Mouse (Mus musculus) forebrain, embryonic 14.5 days (tissue): ENCODE results near the gene Lefty2. TPM values are rescaled to one million over a fixed set of nuclear protein-coding genes. Genes with fewer than 3 reads are reported as not detected.
A peak's percentile ranks its signal among the peaks of the same experiment; 100 is the strongest.

Experiments used
- ATAC-seq: fragments of 200-750 bp; cut with Nextera tagmentation; 2 replicates; pipeline ENCODE4 v1.8.0; 2017; ENCODE audit warnings: mild to moderate bottlenecking, moderate library complexity
- DNase-seq: peaks from one replicate; pipeline ENCODE4 v3.0.0-alpha.2; 2015; ENCODE audit warnings: low spot score
- H3K27ac ChIP-seq: fragments of 300-500 bp; sonication (generic); 2 replicates; pipeline ENCODE4 v1.5.1; 2014; ENCODE audit warnings: low read depth, mild to moderate bottlenecking, control low read depth, low read length, moderate library complexity
- H3K27me3 ChIP-seq: fragments of 300-500 bp; sonication (generic); replicated peaks from 2 replicates; pipeline ENCODE4 v1.6.1; 2014; ENCODE audit warnings: low read length, control low read depth, mixed read lengths; ENCODE audit not compliant: control insufficient read depth, insufficient read depth
- H3K36me3 ChIP-seq: fragments of 300-500 bp; sonication (generic); 2 replicates; pipeline ENCODE4 v1.6.1; 2014; ENCODE audit warnings: low read length, control low read depth; ENCODE audit not compliant: control insufficient read depth, insufficient read depth
- H3K4me1 ChIP-seq: fragments of 300-500 bp; sonication (generic); 2 replicates; pipeline ENCODE4 v1.6.1; 2014; ENCODE audit warnings: antibody characterized with exemption, low read length, control low read depth; ENCODE audit not compliant: control insufficient read depth, insufficient read depth
- H3K4me2 ChIP-seq: fragments of 300-500 bp; sonication (generic); 2 replicates; pipeline ENCODE4 v1.6.1; 2014; ENCODE audit warnings: mild to moderate bottlenecking, control low read depth, low read length
- H3K4me3 ChIP-seq: fragments of 300-500 bp; sonication (generic); 2 replicates; pipeline ENCODE4 v1.5.1; 2014; ENCODE audit warnings: low read depth, low read length, control low read depth
- H3K9ac ChIP-seq: fragments of 300-500 bp; sonication (generic); 2 replicates; pipeline ENCODE4 v1.6.1; 2014; ENCODE audit warnings: mild to moderate bottlenecking, low read length, control low read depth, moderate library complexity
- H3K9me3 ChIP-seq: fragments of 300-500 bp; sonication (generic); replicated peaks from 2 replicates; pipeline ENCODE4 v1.6.1; 2016; ENCODE audit warnings: low read length, control low read depth, mixed read lengths; ENCODE audit not compliant: control insufficient read depth
- WGBS: fragments of 180-500 bp; shearing (Covaris S2); extraction: QIAGEN DNeasy Blood & Tissue Kit; methylation state at CpG from one replicate; pipeline ENCODE4 v1.1.7; 2014; 5-methylcytosine and 5-hydroxymethylcytosine counted together
- polyA plus RNA-seq: library from polyadenylated mRNA; unstranded; fragments of >200 nt; fragmentation: Nextera tagmentation; extraction: Ambion mirVana; gene quantifications from 2 replicates; pipeline ENCODE4 v1.2.1, GENCODE M21; 2014

Lefty2 gene
- polyA plus RNA-seq, 1 experiment from 2014 or later = 2.4 TPM

DNA sequence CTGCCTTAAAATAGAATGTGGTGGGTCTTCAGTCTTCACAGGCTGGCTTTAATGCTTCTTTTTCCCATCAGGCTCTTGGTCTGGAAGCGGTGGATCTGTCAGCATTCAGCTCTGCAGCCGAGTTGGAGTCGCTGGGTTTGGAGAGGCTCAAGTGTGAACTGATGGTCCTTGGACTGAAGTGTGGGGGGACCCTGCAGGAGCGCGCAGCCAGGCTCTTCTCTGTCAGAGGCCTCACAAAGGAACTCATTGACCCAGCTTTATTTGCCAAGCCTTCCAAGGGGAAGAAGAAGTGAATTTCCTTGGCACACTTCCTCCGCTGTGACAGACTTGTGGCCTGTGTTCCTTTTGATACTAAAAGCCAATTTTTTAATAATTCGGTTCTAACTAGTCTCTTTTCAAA is 26.9 kb upstream of the Lefty2 start:
- Histone ChIP-seq H3K4me3 (no peak overlapping the region), H3K4me2 (no peak overlapping the region), H3K9ac (no peak overlapping the region), H3K36me3 (peaks cover 63% of the 10 kb centered on the region), H3K9me3 (no peaks in the 10 kb centered on the region), H3K27ac (no peak overlapping the region), H3K4me1 (no peaks in the 10 kb centered on the region), H3K27me3 (no peaks in the 10 kb centered on the region)
- WGBS = 89% methylated on average over 7 of the region's 7 CpGs
- no peak for ATAC-seq
- no peak for DNase-seq

DNA sequence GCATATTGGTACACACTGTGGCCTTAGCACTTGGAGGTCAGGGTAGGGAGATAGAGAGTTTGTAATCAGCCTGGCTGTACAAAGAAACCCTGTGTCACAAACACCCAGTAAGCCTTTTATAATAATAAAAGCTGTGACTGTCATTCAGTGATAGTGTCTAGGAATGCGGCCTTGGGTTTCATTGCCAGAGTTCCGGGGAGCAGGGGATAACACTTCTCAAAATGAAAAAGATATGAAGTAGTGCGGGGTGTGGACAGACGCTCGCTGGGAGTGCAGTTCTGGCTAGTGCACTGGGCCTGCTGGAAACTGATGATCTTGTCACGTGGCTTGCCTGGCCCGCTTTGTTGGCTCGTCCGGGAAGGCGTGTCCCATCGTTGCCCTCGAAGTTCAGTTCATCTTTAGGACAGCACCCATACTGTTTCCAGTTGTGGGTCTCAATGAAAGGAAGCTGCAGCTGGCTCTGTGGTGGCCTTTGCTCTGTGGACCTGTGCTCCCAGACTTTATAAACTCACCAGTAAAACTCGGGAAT is 22.7 kb upstream of the Lefty2 start:
- 78% methylated on average over 13 of the region's 13 CpGs for WGBS
- no peak overlapping the region for H3K4me3 ChIP-seq
- H3K27ac ChIP-seq = no peak overlapping the region
- DNase-seq (no peak), ATAC-seq (no peak)
- no peaks in the 10 kb centered on the region for H3K9me3 ChIP-seq
- H3K36me3 ChIP-seq = peaks cover 29% of the 10 kb centered on the region
- H3K9ac ChIP-seq = no peak overlapping the region
- H3K4me2 ChIP-seq = no peak overlapping the region
- no peaks in the 10 kb centered on the region for H3K4me1 ChIP-seq
- H3K27me3 ChIP-seq = no peaks in the 10 kb centered on the region

DNA sequence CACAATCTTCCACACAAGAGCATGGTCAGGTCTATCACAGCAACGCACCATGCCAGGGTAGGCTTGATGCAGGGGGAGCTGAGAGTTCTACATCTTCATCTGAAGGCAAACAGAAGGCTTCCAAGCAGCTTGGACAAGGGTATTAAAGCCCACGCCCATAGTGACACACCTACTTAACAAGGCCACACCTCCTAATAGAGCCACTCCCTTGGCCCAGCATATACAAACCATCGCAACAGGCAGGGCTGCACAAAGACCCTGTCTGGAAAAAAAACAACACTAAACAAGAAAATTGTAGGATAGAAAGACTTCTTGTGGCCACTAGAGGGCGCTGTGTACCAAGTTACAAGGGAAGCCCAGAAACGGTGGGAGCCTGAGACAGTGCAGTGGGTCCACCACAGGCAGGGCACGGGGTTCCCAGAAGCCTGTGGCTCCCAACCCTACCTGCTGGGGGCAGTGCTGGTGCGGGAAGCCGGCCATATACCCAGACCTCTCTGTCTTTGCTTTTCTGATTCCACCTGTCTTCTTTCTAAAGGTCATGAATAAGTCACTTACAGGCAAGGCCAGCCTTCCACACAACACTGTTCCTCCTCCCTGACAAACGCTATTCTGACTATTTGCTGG is 18.9 kb upstream of the Lefty2 start:
- ATAC-seq = no peak

DNA sequence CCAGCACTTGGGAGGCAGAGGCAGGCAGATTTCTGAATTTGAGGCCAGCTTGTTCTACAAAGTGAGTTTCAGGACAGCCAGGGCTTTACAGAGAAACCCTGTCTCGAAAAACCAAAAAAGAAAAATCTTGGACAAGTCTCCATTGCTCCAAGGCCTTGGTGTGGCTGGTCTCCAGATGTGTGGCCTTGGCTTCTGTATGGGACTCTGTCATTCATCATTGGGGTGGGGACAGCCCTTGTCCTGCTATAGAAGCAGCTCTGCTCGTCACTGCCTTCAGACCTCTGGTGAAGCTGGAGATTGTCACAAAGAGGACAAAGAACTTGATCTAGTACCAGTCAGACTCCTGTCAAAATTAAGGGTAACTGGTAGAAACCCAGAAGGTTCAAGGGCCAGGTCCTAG is 18.3 kb upstream of the Lefty2 start:
- H3K4me1 ChIP-seq = no peaks in the 10 kb centered on the region
- H3K27ac ChIP-seq = no peak overlapping the region
- no peak overlapping the region for H3K4me2 ChIP-seq
- no peaks in the 10 kb centered on the region for H3K36me3 ChIP-seq
- DNase-seq (no peak), ATAC-seq (no peak)
- H3K27me3 ChIP-seq = no peaks in the 10 kb centered on the region
- H3K9ac ChIP-seq = no peak overlapping the region
- no peaks in the 10 kb centered on the region for H3K9me3 ChIP-seq
- WGBS = 87% methylated on average over 2 of the region's 2 CpGs
- H3K4me3 ChIP-seq = no peak overlapping the region

More for the DNA sequence above, 18.9 kb upstream of the Lefty2 start:
- H3K27ac ChIP-seq = no peak overlapping the region
- no peak overlapping the region for H3K4me3 ChIP-seq
- H3K36me3 ChIP-seq = no peaks in the 10 kb centered on the region
- no peaks in the 10 kb centered on the region for H3K4me1 ChIP-seq
- no peaks in the 10 kb centered on the region for H3K27me3 ChIP-seq
- no peak overlapping the region for H3K9ac ChIP-seq
- H3K9me3 ChIP-seq = no peaks in the 10 kb centered on the region
- H3K4me2 ChIP-seq = no peak overlapping the region
- 20% methylated on average over 9 of the region's 9 CpGs for WGBS
- DNase-seq = peak; percentile 58

DNA sequence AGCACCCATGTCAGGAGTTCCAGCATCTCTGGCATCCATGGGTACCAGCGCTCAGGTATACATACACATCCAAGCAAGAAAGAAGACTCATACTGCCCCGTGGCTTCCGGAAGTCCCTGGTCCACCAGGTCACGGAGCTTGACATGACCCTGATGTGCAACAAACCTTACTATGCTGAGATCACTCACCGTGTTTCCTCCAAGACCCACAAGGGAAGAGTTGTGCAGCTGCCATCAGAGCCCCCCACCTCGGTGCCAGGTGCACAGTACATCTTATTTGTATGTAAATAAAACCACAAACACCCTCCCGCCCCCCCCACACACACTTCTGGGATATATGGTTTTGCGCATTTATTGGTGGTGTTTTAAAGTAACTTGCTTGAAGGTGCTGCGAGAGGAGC is 17.8 kb upstream of the Lefty2 start:
- no peak for ATAC-seq
- Histone ChIP-seq H3K4me3 (no peak overlapping the region), H3K27me3 (no peaks in the 10 kb centered on the region), H3K9me3 (no peaks in the 10 kb centered on the region), H3K27ac (no peak overlapping the region), H3K4me1 (no peaks in the 10 kb centered on the region), H3K4me2 (no peak overlapping the region), H3K9ac (no peak overlapping the region), H3K36me3 (no peaks in the 10 kb centered on the region)
- DNase-seq = no peak
- 90% methylated on average over 9 of the region's 9 CpGs for WGBS

DNA sequence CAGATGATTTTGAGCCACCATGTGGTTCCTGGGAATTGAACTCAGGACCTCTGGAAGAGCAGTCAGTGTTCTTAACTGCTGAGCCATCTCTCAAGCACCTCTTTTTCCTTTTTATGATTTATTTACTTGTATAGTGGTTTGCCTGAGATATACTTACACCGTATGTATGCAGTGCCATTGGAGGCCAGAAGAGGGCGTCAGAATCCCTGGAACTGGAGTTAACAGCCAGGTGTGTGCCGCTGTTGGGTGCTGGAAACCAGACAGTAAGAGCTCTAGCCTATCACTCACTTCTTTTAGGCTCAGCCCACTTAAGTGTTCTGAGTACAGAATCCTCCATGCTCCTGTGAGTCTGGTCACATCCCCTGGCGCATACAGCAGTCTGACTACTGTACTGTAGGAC is 15.4 kb upstream of the Lefty2 start:
- Histone ChIP-seq H3K4me2 (no peak overlapping the region), H3K27me3 (no peaks in the 10 kb centered on the region), H3K9ac (no peak overlapping the region), H3K9me3 (no peaks in the 10 kb centered on the region), H3K4me3 (no peak overlapping the region), H3K27ac (no peak overlapping the region), H3K4me1 (no peaks in the 10 kb centered on the region), H3K36me3 (no peaks in the 10 kb centered on the region)
- 77% methylated on average over 4 of the region's 4 CpGs for WGBS
- ATAC-seq = no peak
- DNase-seq = no peak

DNA sequence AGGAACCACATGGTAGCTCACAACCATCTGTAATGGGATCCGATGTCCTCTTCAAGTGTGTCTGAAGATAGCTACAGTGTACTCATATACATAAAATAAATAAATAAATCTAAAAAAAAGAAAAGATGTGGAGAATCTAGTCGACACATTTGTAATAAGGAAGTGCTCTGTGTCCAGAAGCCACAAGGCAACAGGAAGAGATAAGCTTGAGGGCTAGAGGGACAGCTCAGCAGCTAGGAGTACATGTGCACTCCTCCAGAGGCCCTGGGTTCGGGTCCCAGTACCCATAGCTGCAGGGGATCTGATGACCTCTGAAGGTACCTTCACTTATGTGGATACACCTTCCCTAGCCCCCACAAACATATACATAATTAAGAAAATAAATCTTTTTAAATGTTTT is 11.1 kb upstream of the Lefty2 start:
- Histone ChIP-seq H3K4me1 (no peaks in the 10 kb centered on the region), H3K9ac (no peak overlapping the region), H3K27me3 (no peaks in the 10 kb centered on the region), H3K36me3 (no peaks in the 10 kb centered on the region), H3K4me2 (no peak overlapping the region), H3K27ac (no peak overlapping the region), H3K9me3 (no peaks in the 10 kb centered on the region), H3K4me3 (no peak overlapping the region)
- DNase-seq (no peak), ATAC-seq (no peak)
- 81% methylated on average over 3 of the region's 3 CpGs for WGBS

DNA sequence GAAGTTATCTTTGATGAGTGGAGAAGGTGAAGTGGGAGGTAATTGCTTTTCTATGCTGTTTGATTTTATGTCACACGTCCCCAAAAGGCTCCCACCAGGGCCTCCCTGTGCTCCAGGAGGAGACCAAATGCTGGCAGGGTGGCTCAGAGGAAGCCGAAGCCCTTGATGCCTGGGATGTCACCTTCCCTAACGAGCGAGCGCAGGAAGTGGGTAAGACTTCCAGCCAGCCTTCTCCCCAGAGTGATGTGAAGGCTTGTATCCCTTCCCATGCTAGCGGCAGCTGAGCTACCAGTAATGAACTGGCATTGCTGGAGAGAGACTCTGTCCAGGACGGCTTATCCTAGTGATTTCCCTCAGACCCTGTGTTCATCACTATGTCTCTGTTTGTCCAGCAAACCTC is 9.2 kb upstream of the Lefty2 start:
- H3K4me2 ChIP-seq = no peak overlapping the region
- H3K9me3 ChIP-seq = no peaks in the 10 kb centered on the region
- H3K36me3 ChIP-seq = no peaks in the 10 kb centered on the region
- no peak overlapping the region for H3K9ac ChIP-seq
- H3K4me3 ChIP-seq = no peak overlapping the region
- 48% methylated on average over 7 of the region's 7 CpGs for WGBS
- peaks cover 6% of the 10 kb centered on the region; the same call in 1 of the 2 replicates for H3K4me1 ChIP-seq
- no peak for DNase-seq
- no peak overlapping the region for H3K27ac ChIP-seq
- ATAC-seq = no peak
- H3K27me3 ChIP-seq = no peaks in the 10 kb centered on the region

DNA sequence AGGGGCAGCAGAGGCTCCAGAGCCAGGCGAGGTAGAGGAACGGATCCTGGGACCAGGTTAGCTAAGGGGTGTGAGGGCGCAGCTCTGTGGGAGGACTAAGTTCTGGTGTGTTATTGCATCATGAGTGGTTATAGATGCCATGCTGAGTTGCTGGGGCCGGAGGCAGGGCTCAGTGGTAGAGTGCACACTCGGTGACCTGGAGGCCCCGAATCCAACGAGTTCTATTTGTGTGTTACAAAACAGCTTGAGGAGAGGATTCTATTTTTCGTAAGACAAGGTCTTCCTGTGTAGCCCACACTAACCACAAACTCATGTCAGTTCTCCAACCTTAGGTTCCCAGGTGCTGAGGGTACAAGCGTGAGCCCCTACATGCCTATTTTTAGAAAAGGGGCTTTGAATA is 8.4 kb upstream of the Lefty2 start:
- H3K4me2 ChIP-seq = no peak overlapping the region
- ATAC-seq (no peak), DNase-seq (no peak)
- peaks cover 6% of the 10 kb centered on the region; the same call in 1 of the 2 replicates for H3K4me1 ChIP-seq
- H3K27me3 ChIP-seq = no peaks in the 10 kb centered on the region
- H3K4me3 ChIP-seq = no peak overlapping the region
- H3K27ac ChIP-seq = no peak overlapping the region
- no peak overlapping the region for H3K9ac ChIP-seq
- no peaks in the 10 kb centered on the region for H3K36me3 ChIP-seq
- 92% methylated on average over 9 of the region's 9 CpGs for WGBS
- H3K9me3 ChIP-seq = no peaks in the 10 kb centered on the region
